In genomic region chr7:99998668-99999067, GRCm38 (mm10) we compare ENCODE assay signal across 18 mouse cellular contexts. TPM values are rescaled to one million over a fixed set of nuclear protein-coding genes. Genes with fewer than 3 reads are reported as not detected.
"Had no signal": no experiment of that assay in that cellular context is flagged by ENCODE, and none has a peak within 500 bp of the region (broad histone marks: within the 10 kb centered on the region; RNA-seq: fewer than 3 reads in every experiment).

No protein-coding gene starts in this region.

- H3K27ac ChIP-seq: neural tube, embryonic 13.5 days; neural tube, embryonic 15.5 days; stomach, embryonic 15.5 days; stomach, postnatal 0 days had no signal

- DNase-seq: retina, postnatal 1 day; right cerebral cortex, adult 18-20 months; right cerebral cortex, postnatal 14 days; right cerebral cortex, postnatal 25 days; right cerebral cortex, postnatal 4 days; spleen, adult 18-20 months; thymus, adult 18-20 months; thymus, adult 2 months; thymus, postnatal 14 days; thymus, postnatal 25 days; thymus, postnatal 36 days; thymus, postnatal 4 days had no signal

- H3K9ac ChIP-seq: neural tube, embryonic 13.5 days; neural tube, embryonic 15.5 days; stomach, embryonic 15.5 days had no signal

- H3K4me3 ChIP-seq: neural tube, embryonic 13.5 days; neural tube, embryonic 15.5 days; stomach, embryonic 15.5 days had no signal

- H3K4me1 ChIP-seq: neural tube, embryonic 13.5 days; neural tube, embryonic 15.5 days; stomach, embryonic 15.5 days had no signal

- H3K9me3 ChIP-seq: neural tube, embryonic 13.5 days; neural tube, embryonic 15.5 days; stomach, embryonic 15.5 days had no signal

- H3K36me3 ChIP-seq: neural tube, embryonic 13.5 days; neural tube, embryonic 15.5 days; stomach, embryonic 15.5 days had no signal

- H3K4me2 ChIP-seq: neural tube, embryonic 13.5 days; neural tube, embryonic 15.5 days; stomach, embryonic 15.5 days had no signal

- H3K27me3 ChIP-seq: stomach, embryonic 15.5 days had no signal

RNA-seq across cellular contexts. Expression of gene Chrdl2, which starts 7.3 kb away (rescaled TPM):
- total RNA-seq: neutrophil, adult 5-6 weeks had no signal
- polyA plus RNA-seq: thymus, postnatal 0 days had no signal
